Mouse (Mus musculus): Measurements from ENCODE around the gene Zyg11b. TPM values are rescaled to one million over a fixed set of nuclear protein-coding genes. Genes with fewer than 3 reads are reported as not detected.

Zyg11b gene
- total and polyA plus RNA-seq, 3 experiments, result 1.9 to 20.6 (median 20.5) TPM

GRCm38 (mm10) chr4:108344631-108345083 lies 43.8 kb upstream of the Zyg11b start:
- no peaks in the 10 kb centered on the region for H3K9me3 ChIP-seq (replicated peaks)
- no peak overlapping the region for H3K4me3 ChIP-seq (ENCODE audit: low read depth, low read length)
- H3K27me3 ChIP-seq (ENCODE audit: insufficient read depth, low read length), result peaks cover 3% of the 10 kb centered on the region; the same call in 1 of the 2 replicates
- no peak for ATAC-seq (ENCODE audit: extremely low read depth, insufficient number of reproducible peaks, low FRiP score, poor library complexity, severe bottlenecking)
- no peak for TF ChIP-seq TAL1 (conservative IDR thresholded peaks at IDR 0.05; ENCODE audit: low read depth, low read length)
- TF ChIP-seq POLR2AphosphoS5 (IDR thresholded peaks at IDR 0.05; ENCODE audit: insufficient replicate concordance, low read depth, low read length), result no peak
- TF ChIP-seq CTCF (IDR thresholded peaks at IDR 0.05; ENCODE audit: low read depth, low read length), result no peak
- peaks cover 17% of the 10 kb centered on the region for H3K36me3 ChIP-seq (replicated peaks)
- DNase-seq (ENCODE audit: low spot score), result no peak
- H3K4me1 ChIP-seq (ENCODE audit: insufficient read depth, low read depth, low read length), result peaks cover 28% of the 10 kb centered on the region

GRCm38 (mm10) chr4:108339277-108339690 lies 38.4 kb upstream of the Zyg11b start:
- no peak for TF ChIP-seq POLR2AphosphoS5 (IDR thresholded peaks at IDR 0.05; ENCODE audit: insufficient replicate concordance, low read depth, low read length)
- no peak for TF ChIP-seq TAL1 (conservative IDR thresholded peaks at IDR 0.05; ENCODE audit: low read depth, low read length)
- TF ChIP-seq CTCF (IDR thresholded peaks at IDR 0.05; ENCODE audit: low read depth, low read length), result peak; percentile 32
- DNase-seq (ENCODE audit: low spot score) (peak; percentile 62), ATAC-seq (ENCODE audit: extremely low read depth, insufficient number of reproducible peaks, low FRiP score, poor library complexity, severe bottlenecking) (peak; percentile 34; the same call in 1 of the 2 replicates)
- Histone ChIP-seq H3K27me3 (ENCODE audit: insufficient read depth, low read length) (no peaks in the 10 kb centered on the region), H3K36me3 (replicated peaks) (peaks cover 65% of the 10 kb centered on the region), H3K4me3 (ENCODE audit: low read depth, low read length) (no peak overlapping the region), H3K9me3 (replicated peaks) (no peaks in the 10 kb centered on the region), H3K4me1 (ENCODE audit: insufficient read depth, low read depth, low read length) (peaks cover 16% of the 10 kb centered on the region)

GRCm38 (mm10) chr4:108338811-108339210 lies 37.9 kb upstream of the Zyg11b start:
- no peak overlapping the region for H3K4me3 ChIP-seq (ENCODE audit: low read depth, low read length)
- no peaks in the 10 kb centered on the region for H3K9me3 ChIP-seq (replicated peaks)
- peaks cover 69% of the 10 kb centered on the region for H3K36me3 ChIP-seq (replicated peaks)
- DNase-seq (ENCODE audit: low spot score), result no peak
- H3K27me3 ChIP-seq (ENCODE audit: insufficient read depth, low read length), result no peaks in the 10 kb centered on the region
- ATAC-seq (ENCODE audit: extremely low read depth, insufficient number of reproducible peaks, low FRiP score, poor library complexity, severe bottlenecking), result no peak
- peaks cover 16% of the 10 kb centered on the region for H3K4me1 ChIP-seq (ENCODE audit: insufficient read depth, low read depth, low read length)
- TF ChIP-seq CTCF (IDR thresholded peaks at IDR 0.05; ENCODE audit: low read depth, low read length) (no peak), POLR2AphosphoS5 (IDR thresholded peaks at IDR 0.05; ENCODE audit: insufficient replicate concordance, low read depth, low read length) (no peak), TAL1 (conservative IDR thresholded peaks at IDR 0.05; ENCODE audit: low read depth, low read length) (no peak), GATA2 (IDR thresholded peaks at IDR 0.05; ENCODE audit: borderline replicate concordance, low read depth, low read length) (no peak), GATA1 (IDR thresholded peaks at IDR 0.05; ENCODE audit: borderline replicate concordance, low read length) (no peak)

- H3K36me3 ChIP-seq (replicated peaks), result peaks cover 72% of the 10 kb centered on the region
- no peaks in the 10 kb centered on the region for H3K27me3 ChIP-seq (ENCODE audit: insufficient read depth, low read length)
- no peak for TF ChIP-seq GATA1 (IDR thresholded peaks at IDR 0.05; ENCODE audit: borderline replicate concordance, low read length)
- no peak for TF ChIP-seq TAL1 (conservative IDR thresholded peaks at IDR 0.05; ENCODE audit: low read depth, low read length)
- no peaks in the 10 kb centered on the region for H3K9me3 ChIP-seq (replicated peaks)
- no peak overlapping the region for H3K4me3 ChIP-seq (ENCODE audit: low read depth, low read length)
- peaks cover 16% of the 10 kb centered on the region for H3K4me1 ChIP-seq (ENCODE audit: insufficient read depth, low read depth, low read length)
- DNase-seq (ENCODE audit: low spot score), result no peak
- ATAC-seq (ENCODE audit: extremely low read depth, insufficient number of reproducible peaks, low FRiP score, poor library complexity, severe bottlenecking), result no peak
Observed at GRCm38 (mm10) chr4:108338321-108338733, 37.4 kb upstream of the Zyg11b start.

GRCm38 (mm10) chr4:108337817-108338216 lies 36.9 kb upstream of the Zyg11b start:
- H3K4me3 ChIP-seq (ENCODE audit: low read depth, low read length), result no peak overlapping the region
- no peak for ATAC-seq (ENCODE audit: extremely low read depth, insufficient number of reproducible peaks, low FRiP score, poor library complexity, severe bottlenecking)
- peaks cover 74% of the 10 kb centered on the region for H3K36me3 ChIP-seq (replicated peaks)
- TF ChIP-seq GATA1 (IDR thresholded peaks at IDR 0.05; ENCODE audit: borderline replicate concordance, low read length) (no peak), CTCF (IDR thresholded peaks at IDR 0.05; ENCODE audit: low read depth, low read length) (no peak), TAL1 (conservative IDR thresholded peaks at IDR 0.05; ENCODE audit: low read depth, low read length) (no peak), POLR2AphosphoS5 (IDR thresholded peaks at IDR 0.05; ENCODE audit: insufficient replicate concordance, low read depth, low read length) (no peak), GATA2 (IDR thresholded peaks at IDR 0.05; ENCODE audit: borderline replicate concordance, low read depth, low read length) (no peak)
- H3K9me3 ChIP-seq (replicated peaks), result no peaks in the 10 kb centered on the region
- no peaks in the 10 kb centered on the region for H3K27me3 ChIP-seq (ENCODE audit: insufficient read depth, low read length)
- peaks cover 16% of the 10 kb centered on the region for H3K4me1 ChIP-seq (ENCODE audit: insufficient read depth, low read depth, low read length)
- DNase-seq (ENCODE audit: low spot score), result no peak

GRCm38 (mm10) chr4:108336765-108337164 lies 35.9 kb upstream of the Zyg11b start:
- DNase-seq (ENCODE audit: low spot score) (no peak), ATAC-seq (ENCODE audit: extremely low read depth, insufficient number of reproducible peaks, low FRiP score, poor library complexity, severe bottlenecking) (no peak)
- Histone ChIP-seq H3K4me1 (ENCODE audit: insufficient read depth, low read depth, low read length) (peaks cover 16% of the 10 kb centered on the region), H3K27me3 (ENCODE audit: insufficient read depth, low read length) (no peaks in the 10 kb centered on the region), H3K9me3 (replicated peaks) (no peaks in the 10 kb centered on the region), H3K4me3 (ENCODE audit: low read depth, low read length) (no peak overlapping the region), H3K36me3 (replicated peaks) (peaks cover 80% of the 10 kb centered on the region)
- TF ChIP-seq TAL1 (conservative IDR thresholded peaks at IDR 0.05; ENCODE audit: low read depth, low read length) (no peak), GATA2 (IDR thresholded peaks at IDR 0.05; ENCODE audit: borderline replicate concordance, low read depth, low read length) (no peak), GATA1 (IDR thresholded peaks at IDR 0.05; ENCODE audit: borderline replicate concordance, low read length) (no peak), POLR2AphosphoS5 (IDR thresholded peaks at IDR 0.05; ENCODE audit: insufficient replicate concordance, low read depth, low read length) (no peak), CTCF (IDR thresholded peaks at IDR 0.05; ENCODE audit: low read depth, low read length) (no peak)

GRCm38 (mm10) chr4:108335413-108335812 lies 34.5 kb upstream of the Zyg11b start:
- no peaks in the 10 kb centered on the region for H3K9me3 ChIP-seq (replicated peaks)
- peaks cover 83% of the 10 kb centered on the region for H3K36me3 ChIP-seq (replicated peaks)
- no peak for TF ChIP-seq TAL1 (conservative IDR thresholded peaks at IDR 0.05; ENCODE audit: low read depth, low read length)
- TF ChIP-seq POLR2AphosphoS5 (IDR thresholded peaks at IDR 0.05; ENCODE audit: insufficient replicate concordance, low read depth, low read length), result no peak
- TF ChIP-seq CTCF (IDR thresholded peaks at IDR 0.05; ENCODE audit: low read depth, low read length), result no peak
- TF ChIP-seq GATA2 (IDR thresholded peaks at IDR 0.05; ENCODE audit: borderline replicate concordance, low read depth, low read length), result no peak
- no peak for TF ChIP-seq GATA1 (IDR thresholded peaks at IDR 0.05; ENCODE audit: borderline replicate concordance, low read length)
- peaks cover 21% of the 10 kb centered on the region for H3K4me1 ChIP-seq (ENCODE audit: insufficient read depth, low read depth, low read length)
- no peaks in the 10 kb centered on the region for H3K27me3 ChIP-seq (ENCODE audit: insufficient read depth, low read length)
- ATAC-seq (ENCODE audit: extremely low read depth, insufficient number of reproducible peaks, low FRiP score, poor library complexity, severe bottlenecking), result no peak
- no peak overlapping the region for H3K4me3 ChIP-seq (ENCODE audit: low read depth, low read length)
- no peak for DNase-seq (ENCODE audit: low spot score)

Measured in G1E (cell line).